Mouse (Mus musculus) heart, embryonic 14.5 days (tissue): ENCODE results near the gene Zfp68. TPM values are rescaled to one million over a fixed set of nuclear protein-coding genes. Genes with fewer than 3 reads are reported as not detected.

Experiments
- ATAC-seq: fragments of 200-750 bp; cut with Nextera tagmentation; 2 replicates; pipeline ENCODE4 v1.8.0; 2017; ENCODE audit warnings: low read depth, moderate TSS enrichment; ENCODE audit not compliant: insufficient number of reproducible peaks, insufficient read depth, low FRiP score
- H3K27ac ChIP-seq, 2 experiments: fragments of 200-500 bp in 1 of 2; fragments of 300-500 bp in 1 of 2; sonication (generic) in 1 of 2; replicated peaks in 1 of 2; 2 replicates each; pipeline ENCODE4 v1.5.1; 2012 to 2014; ENCODE audit warnings: low read depth in 2 of 2, low read length in 2 of 2, control low read depth in 1 of 2, mild to moderate bottlenecking in 1 of 2, mixed read lengths in 1 of 2; ENCODE audit not compliant: control insufficient read depth in 1 of 2, insufficient read depth in 1 of 2
- H3K27me3 ChIP-seq: fragments of 300-500 bp; sonication (generic); 2 replicates; pipeline ENCODE4 v1.6.1; 2014; ENCODE audit warnings: mild to moderate bottlenecking, low read length, control low read depth; ENCODE audit not compliant: control insufficient read depth, insufficient read depth
- H3K36me3 ChIP-seq: fragments of 300-500 bp; sonication (generic); 2 replicates; pipeline ENCODE4 v1.6.1; 2014; ENCODE audit warnings: mild to moderate bottlenecking, control low read depth, low read length, mixed read lengths; ENCODE audit not compliant: control insufficient read depth, insufficient read depth
- H3K4me1 ChIP-seq, 2 experiments: fragments of 200-500 bp in 1 of 2; fragments of 300-500 bp in 1 of 2; sonication (generic) in 1 of 2; 2 replicates each; pipeline ENCODE4 v1.6.1; 2012 to 2014; ENCODE audit warnings: low read length in 2 of 2, control low read depth in 1 of 2, mixed read lengths in 1 of 2; ENCODE audit not compliant: control insufficient read depth in 2 of 2, insufficient read depth in 2 of 2
- H3K4me2 ChIP-seq: fragments of 300-500 bp; sonication (generic); 2 replicates; pipeline ENCODE4 v1.6.1; 2014; ENCODE audit warnings: mild to moderate bottlenecking, low read length
- H3K4me3 ChIP-seq, 2 experiments: fragments of 200-500 bp in 1 of 2; fragments of 300-500 bp in 1 of 2; sonication (generic) in 1 of 2; 2 replicates each; pipeline ENCODE4 v1.5.1; 2012 to 2014; ENCODE audit warnings: low read length in 2 of 2, mild to moderate bottlenecking in 2 of 2, control low read depth in 1 of 2, low read depth in 1 of 2, moderate library complexity in 1 of 2; ENCODE audit not compliant: control insufficient read depth in 1 of 2, insufficient read depth in 1 of 2
- H3K9ac ChIP-seq: fragments of 300-500 bp; sonication (generic); 2 replicates; pipeline ENCODE4 v1.6.1; 2014; ENCODE audit warnings: mild to moderate bottlenecking, low read length
- H3K9me3 ChIP-seq: fragments of 300-500 bp; sonication (generic); 2 replicates; pipeline ENCODE4 v1.6.1; 2016; ENCODE audit warnings: low read length, control low read depth; ENCODE audit not compliant: control insufficient read depth
- WGBS: fragments of 180-500 bp; shearing (Covaris S2); extraction: QIAGEN DNeasy Blood & Tissue Kit; methylation state at CpG from one replicate; pipeline ENCODE4 v1.1.7; 2014; 5-methylcytosine and 5-hydroxymethylcytosine counted together
- polyA plus RNA-seq: library from polyadenylated mRNA; unstranded; fragments of >200 nt; fragmentation: Nextera tagmentation; extraction: Ambion mirVana; gene quantifications from 2 replicates; pipeline ENCODE4 v1.2.1, GENCODE M21; 2014

Gene Zfp68
- polyA plus RNA-seq, 1 experiment from 2014 or later = 49.4 TPM

DNA sequence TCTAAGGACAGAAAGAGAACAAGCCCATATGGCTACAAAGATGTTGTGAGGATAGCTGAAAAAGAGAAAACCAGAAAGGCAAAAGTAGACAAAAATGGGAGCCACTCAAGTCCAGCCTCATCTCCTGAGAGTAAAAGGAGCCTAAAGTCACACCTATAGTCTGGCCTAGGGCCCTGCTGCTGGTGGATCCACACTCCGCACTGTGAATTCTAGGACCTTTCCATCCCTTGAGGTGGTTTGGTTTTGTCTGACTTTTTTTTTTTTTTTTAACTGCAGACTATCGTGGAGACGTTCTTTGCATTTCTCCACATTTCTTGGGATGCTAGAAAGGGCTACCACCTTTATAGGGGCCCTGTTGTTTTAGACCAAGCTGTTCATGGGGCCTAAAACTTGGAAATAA, 21.5 kb upstream of the Zfp68 start:
- 88% methylated on average over 3 of the region's 3 CpGs for WGBS
- no peak overlapping the region for H3K9ac ChIP-seq
- H3K4me2 ChIP-seq = no peak overlapping the region
- H3K27me3 ChIP-seq = no peaks in the 10 kb centered on the region
- no peak for ATAC-seq
- H3K9me3 ChIP-seq = no peaks in the 10 kb centered on the region
- H3K4me1 ChIP-seq = no peaks in the 10 kb centered on the region
- H3K36me3 ChIP-seq = peaks cover 67% of the 10 kb centered on the region
- no peak overlapping the region for H3K27ac ChIP-seq
- no peak overlapping the region for H3K4me3 ChIP-seq

DNA sequence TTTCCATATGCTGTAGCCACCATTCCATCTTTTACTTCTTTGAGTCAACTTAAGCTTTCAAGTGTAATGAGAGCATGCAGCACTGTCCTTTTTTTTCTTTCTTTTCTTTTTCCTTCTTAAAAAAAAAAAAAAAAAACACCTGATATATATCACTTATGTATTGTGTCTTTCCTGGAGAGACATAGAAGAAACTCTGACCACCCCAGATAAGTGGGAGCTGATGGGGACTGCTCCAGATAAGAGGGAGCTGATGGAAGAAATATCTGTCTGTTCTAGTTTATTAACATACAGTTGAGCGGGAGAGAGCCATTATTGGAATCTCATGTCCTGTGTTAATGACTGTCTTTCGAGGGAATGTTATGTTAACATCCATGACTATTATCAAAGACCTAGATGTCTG, 16.9 kb upstream of the Zfp68 start:
- no peak overlapping the region for H3K27ac ChIP-seq
- no peaks in the 10 kb centered on the region for H3K4me1 ChIP-seq
- H3K4me2 ChIP-seq = no peak overlapping the region
- H3K9ac ChIP-seq = no peak overlapping the region
- no peaks in the 10 kb centered on the region for H3K27me3 ChIP-seq
- peaks cover 55% of the 10 kb centered on the region for H3K36me3 ChIP-seq
- H3K9me3 ChIP-seq = no peaks in the 10 kb centered on the region
- ATAC-seq = no peak
- 81% methylated on average over 2 of the region's 2 CpGs for WGBS
- no peak overlapping the region for H3K4me3 ChIP-seq

DNA sequence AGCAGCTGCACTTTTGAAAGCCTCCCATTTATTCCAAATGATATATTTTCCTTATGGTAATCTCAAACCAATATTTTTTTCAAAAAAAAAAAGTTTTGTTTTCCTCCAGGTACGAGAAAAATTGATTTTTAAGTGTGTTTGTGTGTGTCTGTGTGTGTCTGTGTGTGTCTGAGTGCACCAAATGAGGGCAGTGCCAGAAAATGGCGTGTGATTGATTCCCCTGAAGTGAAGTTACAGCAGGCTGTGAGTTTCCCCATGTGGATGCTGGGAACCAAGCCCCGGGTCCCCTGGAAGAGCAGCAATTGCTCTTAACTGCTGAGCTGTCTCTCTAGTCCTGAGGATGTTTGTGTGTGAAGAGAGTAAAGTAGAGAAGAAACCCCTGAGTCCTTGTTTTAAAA, 3.9 kb upstream of the Zfp68 start:
- no peaks in the 10 kb centered on the region for H3K9me3 ChIP-seq
- 25% methylated on average over 3 of the region's 3 CpGs for WGBS
- ATAC-seq = no peak
- H3K36me3 ChIP-seq = no peaks in the 10 kb centered on the region
- H3K27me3 ChIP-seq = no peaks in the 10 kb centered on the region
- H3K9ac ChIP-seq = peak overlapping the region; percentile 83
- peak overlapping the region; percentile 63 for H3K4me2 ChIP-seq
- peaks cover 4 to 17% of the 10 kb centered on the region in 2 experiments; a peak in 3 of 4 replicates for H3K4me1 ChIP-seq
- peak overlapping the region; percentile 62 to 79 for H3K4me3 ChIP-seq
- no peak overlapping the region for H3K27ac ChIP-seq

DNA sequence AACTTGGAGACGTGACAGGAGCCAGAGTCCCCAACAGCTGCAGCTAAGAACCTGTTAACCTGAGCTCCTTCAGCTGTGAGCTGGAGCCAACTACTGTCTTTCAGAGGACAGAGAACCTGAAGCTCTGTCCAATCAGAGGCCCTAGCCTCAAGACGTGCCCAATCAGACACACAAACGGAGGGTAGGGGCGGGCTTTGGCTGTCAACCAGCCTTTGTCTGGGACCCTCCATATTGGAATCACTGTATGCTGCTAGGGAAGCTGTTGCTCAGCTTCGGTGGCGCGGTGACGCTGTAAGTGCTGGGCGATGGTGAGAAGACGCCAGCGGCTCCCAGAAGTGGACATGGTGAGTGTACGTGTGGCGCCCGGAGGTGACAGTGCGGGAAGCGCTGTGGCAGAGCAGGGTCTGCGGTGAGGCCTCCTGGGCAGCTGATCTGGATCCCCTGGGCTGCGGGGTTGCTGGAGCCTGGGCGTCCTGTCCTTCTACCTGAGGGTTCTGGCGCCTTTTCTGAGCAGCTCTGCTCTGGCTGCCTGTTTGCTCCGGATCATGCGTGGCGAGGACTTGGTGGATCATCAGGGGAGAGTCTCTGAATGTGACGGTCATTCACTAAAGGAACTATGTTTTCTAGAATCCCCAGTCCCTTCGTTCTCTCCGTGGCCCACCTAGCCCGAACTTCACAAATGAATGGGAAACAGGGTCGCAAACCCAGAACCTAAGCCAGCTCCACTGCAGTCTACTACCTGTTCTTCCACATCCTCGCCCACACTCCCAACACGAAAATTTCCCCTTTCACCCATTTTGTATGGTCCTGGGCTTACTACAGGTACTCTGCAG, 3.3 kb upstream of the Zfp68 start, which contains the start of gene A430033K04Rik:
Gene A430033K04Rik (plus strand): TSS at position 215 of the 833 bp plus-strand sequence.
- Histone ChIP-seq H3K4me1 (peaks cover 4 to 23% of the 10 kb centered on the region in 2 experiments; a peak in 3 of 4 replicates), H3K4me2 (peak within 1 kb of the TSS; percentile 63), H3K27ac (peak within 1 kb of the TSS; percentile 83 to 87), H3K36me3 (peaks cover 5% of the 10 kb centered on the region; the same call in 1 of the 2 replicates), H3K9me3 (peaks cover 5% of the 10 kb centered on the region; the same call in 1 of the 2 replicates), H3K27me3 (no peaks in the 10 kb centered on the region), H3K9ac (peak within 1 kb of the TSS; percentile 83), H3K4me3 (peak within 1 kb of the TSS; percentile 62 to 79)
- ATAC-seq = peak; percentile 92
- under 1% methylated on average over 30 of the region's 30 CpGs for WGBS

DNA sequence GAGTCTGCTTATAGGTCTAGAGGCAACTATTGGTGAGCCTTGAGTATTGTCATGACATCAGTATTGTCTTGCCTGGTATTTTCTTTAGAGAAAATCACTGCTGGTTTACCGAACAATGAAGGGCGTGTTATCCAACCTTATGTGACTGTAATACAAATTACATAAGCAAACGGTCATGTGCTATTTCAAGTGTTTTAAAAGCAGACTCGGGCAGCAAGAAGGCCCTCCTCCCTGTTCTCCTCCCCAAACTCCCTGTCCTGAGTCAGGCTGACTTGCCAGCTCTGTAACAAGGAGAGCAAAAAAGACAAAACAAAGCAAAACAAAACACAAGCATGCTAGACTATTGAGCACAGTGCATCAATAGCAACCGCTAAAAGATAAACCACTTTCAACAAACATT, 1.3 kb upstream of the Zfp68 start:
- no peak overlapping the region for H3K4me2 ChIP-seq
- no peak overlapping the region for H3K4me3 ChIP-seq
- peaks cover 4 to 24% of the 10 kb centered on the region in 2 experiments; a peak in 3 of 4 replicates for H3K4me1 ChIP-seq
- H3K27me3 ChIP-seq = no peaks in the 10 kb centered on the region
- no peak overlapping the region for H3K9ac ChIP-seq
- WGBS = 77% methylated on average over 5 of the region's 5 CpGs
- H3K9me3 ChIP-seq = peaks cover 15% of the 10 kb centered on the region
- H3K36me3 ChIP-seq = peaks cover 26% of the 10 kb centered on the region
- no peak overlapping the region for H3K27ac ChIP-seq
- no peak for ATAC-seq

DNA sequence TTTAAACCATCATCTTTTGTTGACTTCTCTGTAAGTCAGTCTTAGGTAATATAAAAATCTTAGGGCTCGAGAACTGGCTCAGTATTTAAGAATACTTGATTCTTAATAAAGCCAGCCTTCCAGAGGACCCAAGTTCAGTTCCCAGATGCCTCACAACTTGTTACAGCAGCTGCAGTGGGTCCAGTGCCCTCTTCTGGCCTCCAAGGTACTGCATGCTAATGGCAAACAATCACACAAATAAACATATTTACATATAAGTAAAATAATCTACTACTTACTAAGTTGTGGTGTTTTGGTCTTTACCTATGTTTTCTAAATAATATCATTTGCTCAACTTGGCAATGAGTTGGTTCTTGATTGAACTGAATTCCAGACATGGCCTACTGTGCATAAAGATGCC, 1.2 kb downstream of the Zfp68 start:
- ATAC-seq = no peak
- Histone ChIP-seq H3K9me3 (peaks cover 29% of the 10 kb centered on the region), H3K4me1 (peaks cover 2 to 13% of the 10 kb centered on the region in 2 experiments; a peak in 3 of 4 replicates), H3K4me2 (peak overlapping the region; percentile 52), H3K27ac (no peak overlapping the region), H3K27me3 (no peaks in the 10 kb centered on the region), H3K36me3 (peaks cover 50% of the 10 kb centered on the region), H3K4me3 (peak overlapping the region in 1 of 2 experiments; percentile 87; a peak in 2 of 4 replicates), H3K9ac (no peak overlapping the region)
- WGBS = 94% methylated on average over 1 of the region's 1 CpGs

DNA sequence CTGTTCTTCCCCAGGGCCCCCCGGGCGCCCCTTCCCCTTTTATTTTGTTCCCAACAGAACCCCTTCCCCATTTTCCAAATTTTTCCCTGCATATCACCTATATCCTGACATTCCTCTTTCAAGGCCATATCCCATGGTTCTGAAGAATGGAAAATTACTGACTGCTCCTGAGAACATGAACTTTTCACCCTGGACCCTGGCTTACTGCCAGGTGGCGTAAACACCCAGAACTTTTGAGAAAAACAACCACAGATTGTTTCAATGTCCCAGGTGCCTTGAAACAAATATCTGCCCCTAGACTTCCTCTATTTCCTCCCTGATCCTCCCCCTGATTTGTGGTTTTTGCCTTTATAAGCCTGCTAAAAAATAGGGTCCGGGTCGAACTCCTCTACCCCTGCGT, 32.2 kb downstream of the Zfp68 start:
- Histone ChIP-seq H3K9ac (no peak overlapping the region), H3K4me1 (no peaks in the 10 kb centered on the region), H3K9me3 (peaks cover 8% of the 10 kb centered on the region), H3K4me3 (no peak overlapping the region), H3K4me2 (no peak overlapping the region), H3K27ac (no peak overlapping the region), H3K36me3 (no peaks in the 10 kb centered on the region), H3K27me3 (no peaks in the 10 kb centered on the region)
- 87% methylated on average over 6 of the region's 6 CpGs for WGBS
- no peak for ATAC-seq
